Mouse (Mus musculus) 3134 (cell line): ENCODE results near the gene Zbtb20.

Source experiments
- DNase-seq: peaks from one replicate; pipeline ENCODE4 v3.0.0-alpha.2; 2011; ENCODE audit warnings: low spot score; ENCODE audit not compliant: insufficient read length; ENCODE audit errors: extremely low read depth

Zbtb20 gene

DNA sequence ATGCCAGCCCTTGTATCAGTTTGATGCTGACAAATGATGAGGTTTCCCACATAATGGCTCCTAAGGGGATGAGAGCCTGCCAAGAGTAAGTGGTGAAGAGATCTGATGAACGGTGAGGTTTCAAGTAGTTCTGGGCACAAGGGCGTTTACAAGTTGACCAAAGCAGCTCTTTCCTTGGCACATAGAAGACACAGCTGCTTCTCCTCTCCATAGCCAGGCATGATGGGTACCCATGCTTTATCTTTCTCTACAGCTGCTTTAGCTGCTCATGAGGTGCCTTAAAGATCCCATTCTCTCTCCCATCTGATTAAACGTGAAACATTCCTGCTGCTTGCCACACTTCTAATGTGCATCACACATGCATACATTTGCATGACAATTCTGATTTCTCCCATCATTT lies 595.4 kb downstream of the Zbtb20 start:
- no peak for DNase-seq

DNA sequence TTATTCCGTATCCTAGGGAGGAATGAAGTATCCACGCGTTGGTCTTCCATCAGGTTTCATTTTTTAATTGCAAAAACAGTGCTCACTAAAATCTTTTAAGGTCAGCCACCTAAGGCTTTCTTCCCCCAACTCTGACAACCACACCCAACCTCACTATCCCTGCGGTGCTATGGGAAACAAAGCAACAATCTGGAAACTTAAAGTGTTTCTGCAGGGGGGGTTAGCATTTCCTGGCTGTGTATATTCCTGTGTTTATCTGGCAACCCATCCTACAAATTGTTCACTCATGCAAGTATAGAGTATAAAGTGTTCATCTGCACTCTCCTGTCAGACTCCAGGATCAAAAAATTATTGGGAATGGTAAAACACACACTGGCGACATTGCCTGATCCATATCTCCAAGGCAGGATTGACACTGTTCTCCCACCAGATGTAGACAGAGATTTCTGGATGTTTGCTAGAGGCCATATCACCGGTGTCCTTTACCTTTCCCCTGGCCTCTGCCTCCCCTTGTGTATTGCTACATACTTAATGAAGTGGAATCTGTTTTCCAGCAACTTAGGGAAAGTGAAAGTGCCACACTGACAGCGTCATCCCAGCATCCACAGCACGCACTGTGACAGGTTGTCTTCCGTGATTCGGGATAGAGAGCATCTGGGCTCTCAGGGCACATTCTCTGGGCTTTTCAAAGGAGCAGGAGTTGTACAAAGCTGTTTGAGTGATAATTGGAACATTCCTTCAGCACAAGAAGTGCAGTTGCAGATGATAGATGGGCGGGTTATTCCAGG lies 599.5 kb downstream of the Zbtb20 start:
- DNase-seq: no peak

DNA sequence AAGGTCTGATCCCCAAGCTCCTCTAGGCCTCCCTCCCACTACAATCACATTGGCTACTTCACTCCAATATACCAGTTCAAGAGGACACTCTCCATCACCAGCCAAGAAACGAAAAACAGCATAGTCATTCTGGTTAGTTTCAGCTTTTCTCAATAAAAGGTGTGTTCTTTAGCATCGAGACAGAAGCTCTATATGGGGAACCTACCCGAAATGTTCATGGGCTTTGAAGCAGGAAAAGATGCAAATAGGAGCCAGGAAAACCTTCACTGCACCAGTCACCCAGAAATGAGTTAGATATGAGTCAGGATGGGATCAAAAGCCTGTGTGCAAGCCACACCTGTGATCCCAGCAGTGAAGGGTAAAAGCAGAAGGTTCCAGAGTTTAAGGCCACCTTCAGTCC lies 601.2 kb downstream of the Zbtb20 start:
- no peak for DNase-seq

DNA sequence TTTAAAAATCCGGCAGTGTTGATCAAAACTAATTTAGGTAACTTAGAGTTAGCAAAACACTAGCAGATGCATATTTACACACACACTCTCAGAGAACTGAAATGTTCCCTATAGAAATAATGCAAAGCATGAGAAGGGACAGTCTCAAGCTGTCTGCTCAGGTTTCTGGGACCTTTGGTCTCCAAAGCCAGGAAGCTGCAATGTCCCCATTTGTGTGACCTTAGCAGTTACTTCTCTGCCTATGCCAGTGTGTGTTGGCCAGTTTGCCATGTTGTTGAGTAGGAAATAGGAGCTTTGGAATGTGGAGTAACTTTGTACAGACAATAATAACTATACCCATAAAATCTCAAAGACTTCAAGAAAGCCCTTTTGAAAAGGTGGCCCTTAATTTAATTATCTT lies 602.7 kb downstream of the Zbtb20 start:
- no peak for DNase-seq

DNA sequence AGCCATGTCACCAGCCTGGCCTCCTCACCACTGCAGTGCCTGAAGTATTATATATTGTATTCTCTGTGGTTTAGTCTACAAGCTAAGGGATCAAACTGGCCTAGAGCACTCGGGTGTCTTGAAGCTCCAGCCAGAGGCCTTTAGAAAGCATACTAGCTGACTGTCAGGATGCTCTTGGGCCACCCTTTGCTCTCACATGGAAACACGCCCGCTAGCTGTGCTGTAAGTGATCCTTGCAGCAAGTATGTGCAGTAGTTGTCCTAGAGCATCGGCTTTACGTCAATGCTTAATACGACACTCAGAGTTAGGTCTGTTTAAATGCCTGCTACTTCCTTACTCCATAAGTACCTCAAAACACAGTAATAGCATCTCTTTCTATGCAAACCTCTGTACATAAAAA lies 604.9 kb downstream of the Zbtb20 start:
- DNase-seq: no peak

DNA sequence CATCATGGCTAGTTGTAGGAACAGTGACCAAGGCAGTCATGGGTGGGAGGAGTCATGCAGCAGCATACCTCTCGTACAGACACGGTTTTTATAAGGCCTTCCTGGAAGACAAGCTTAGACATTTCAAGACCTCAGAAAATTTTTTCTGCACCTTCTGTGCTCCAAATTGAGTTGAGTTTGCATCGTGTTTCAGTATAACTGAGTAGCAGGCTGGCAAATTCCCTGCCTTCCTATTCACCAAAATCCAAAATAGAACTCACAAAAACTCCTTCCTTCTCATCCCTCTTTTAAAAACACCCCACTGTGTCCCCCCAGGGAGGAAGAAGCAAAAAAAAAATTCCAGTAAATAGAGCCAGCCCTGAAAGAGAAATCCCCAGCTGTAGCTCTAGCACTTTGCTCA lies 606.4 kb downstream of the Zbtb20 start:
- no peak for DNase-seq

DNA sequence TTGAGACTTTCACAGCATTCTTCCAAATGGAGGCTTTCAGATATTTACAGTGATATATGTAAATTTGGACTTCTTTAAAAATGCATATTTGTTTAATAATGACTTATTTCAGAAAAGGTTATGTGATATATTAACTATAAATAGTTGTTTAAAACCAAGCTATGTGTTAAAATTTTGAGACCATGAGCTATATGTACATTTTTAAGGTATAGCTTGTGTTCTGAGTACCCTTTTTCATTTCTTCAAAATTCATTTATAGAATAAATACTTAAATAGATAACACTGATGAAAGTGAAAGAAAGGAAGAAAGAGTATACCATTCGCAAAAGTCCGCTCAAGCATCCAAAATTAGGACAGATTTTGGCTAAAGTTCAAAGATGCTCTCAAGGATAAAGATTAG lies 607.1 kb downstream of the Zbtb20 start:
- DNase-seq: no peak

DNA sequence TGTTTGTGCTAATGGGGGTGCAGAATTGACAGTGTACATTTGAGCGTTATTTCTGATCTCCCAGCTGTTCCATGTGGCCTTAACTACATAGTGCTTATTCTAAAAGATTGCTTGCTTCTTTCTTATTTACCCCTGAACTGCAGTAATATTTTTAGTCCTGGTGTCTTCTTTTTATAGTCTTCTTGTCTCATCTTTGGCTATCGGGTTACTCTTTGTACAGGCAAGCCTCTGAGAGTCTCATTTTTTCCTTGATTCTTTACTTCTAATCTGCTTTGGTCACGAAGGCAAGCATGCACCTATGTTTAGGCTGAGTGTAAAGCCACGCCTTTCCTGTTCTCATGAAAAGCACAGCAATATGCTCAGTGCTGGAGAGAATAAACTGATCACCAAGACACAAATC lies 608.7 kb downstream of the Zbtb20 start:
- DNase-seq: no peak

DNA sequence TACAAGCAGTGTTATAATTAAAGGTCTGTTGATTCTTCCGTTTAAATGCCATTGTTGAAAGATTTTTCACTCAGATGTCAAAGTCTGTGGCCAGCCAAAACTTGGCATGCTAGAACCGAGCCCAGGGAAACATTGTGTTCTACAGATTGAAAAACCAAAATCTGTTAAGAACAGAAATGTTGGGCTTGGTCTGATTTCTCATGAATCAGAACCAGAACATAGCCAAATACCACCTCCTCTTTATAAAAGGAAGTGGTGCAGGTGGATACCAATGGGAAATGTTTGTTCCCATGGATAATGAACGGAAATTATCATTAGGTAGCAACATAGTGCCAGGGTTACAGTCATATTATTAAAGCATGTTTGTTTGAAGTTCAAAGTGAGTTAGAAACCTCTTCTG lies 613.7 kb downstream of the Zbtb20 start:
- no peak for DNase-seq

DNA sequence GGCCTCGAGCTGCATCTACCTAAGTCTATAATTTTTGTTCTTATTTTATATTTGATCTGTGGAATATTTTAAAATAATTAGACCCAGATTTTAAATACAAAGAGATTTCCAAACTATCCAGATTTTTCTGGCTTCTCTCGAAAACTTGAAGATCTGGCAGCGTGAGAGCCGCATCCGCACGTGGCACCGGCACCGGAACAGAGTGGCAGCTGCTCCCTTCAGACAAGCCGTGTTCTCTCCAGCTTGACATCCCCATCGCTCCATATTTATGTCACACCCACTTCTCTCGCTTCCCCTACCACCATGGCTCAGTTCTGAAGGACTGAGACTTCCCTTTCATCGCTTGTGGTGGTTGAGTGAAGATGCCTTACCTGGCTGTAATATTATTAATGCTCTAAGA lies 614.3 kb downstream of the Zbtb20 start:
- no peak for DNase-seq

DNA sequence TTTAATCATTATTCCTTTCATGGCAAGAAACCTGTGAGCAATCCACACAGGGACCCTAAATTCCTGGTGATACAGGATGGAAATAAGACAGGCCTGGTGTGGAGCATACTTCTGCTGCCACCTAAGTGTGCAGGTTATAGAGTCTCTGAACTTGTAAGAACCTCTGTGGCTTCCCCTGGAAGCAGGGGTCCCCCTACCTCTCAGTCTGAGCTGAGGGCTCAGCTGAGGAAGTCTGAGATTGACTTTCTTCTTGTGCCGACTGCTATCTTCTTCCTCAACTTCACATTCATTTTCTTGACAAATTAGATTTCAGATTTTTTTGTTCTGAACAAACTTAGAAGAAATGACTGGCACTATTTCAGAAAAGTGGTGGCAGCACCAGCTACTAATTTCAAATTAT lies 617.2 kb downstream of the Zbtb20 start:
- no peak for DNase-seq

DNA sequence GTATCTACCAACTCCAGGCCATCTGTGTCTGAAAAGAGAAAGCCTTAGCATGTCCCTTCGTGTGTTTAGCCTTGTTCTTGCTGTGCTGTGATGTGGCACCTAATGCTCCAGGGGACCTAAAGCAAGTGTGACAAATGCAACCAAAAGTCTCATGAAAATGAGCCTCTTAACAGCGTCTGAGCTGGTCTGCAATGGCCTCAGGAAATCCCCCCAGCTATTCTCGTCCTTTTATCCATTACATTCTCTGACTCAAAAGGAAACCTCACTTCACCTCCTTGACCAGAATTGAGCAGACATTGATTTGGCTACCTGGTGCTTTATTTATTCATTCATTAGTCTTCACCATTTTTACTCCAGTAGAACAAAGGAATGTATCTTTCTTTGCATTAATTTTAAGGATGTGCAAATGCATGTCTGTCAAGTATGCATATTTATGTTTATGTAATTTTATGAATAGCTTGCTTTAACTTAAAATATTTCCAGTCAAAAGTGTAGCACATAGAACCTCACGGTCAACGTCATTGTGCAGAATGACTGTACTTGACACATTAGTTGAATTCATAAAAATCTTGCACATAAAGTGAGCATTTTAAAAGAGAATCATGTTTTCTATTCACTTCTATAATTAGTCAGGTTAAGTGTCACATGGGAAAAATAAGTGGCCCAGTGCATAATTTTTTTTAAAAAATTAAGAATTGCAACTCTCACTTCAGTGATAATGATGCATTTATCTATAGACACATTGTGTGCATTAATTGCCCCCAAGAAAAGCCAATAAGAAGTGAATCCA lies 618.1 kb downstream of the Zbtb20 start:
- DNase-seq: no peak

DNA sequence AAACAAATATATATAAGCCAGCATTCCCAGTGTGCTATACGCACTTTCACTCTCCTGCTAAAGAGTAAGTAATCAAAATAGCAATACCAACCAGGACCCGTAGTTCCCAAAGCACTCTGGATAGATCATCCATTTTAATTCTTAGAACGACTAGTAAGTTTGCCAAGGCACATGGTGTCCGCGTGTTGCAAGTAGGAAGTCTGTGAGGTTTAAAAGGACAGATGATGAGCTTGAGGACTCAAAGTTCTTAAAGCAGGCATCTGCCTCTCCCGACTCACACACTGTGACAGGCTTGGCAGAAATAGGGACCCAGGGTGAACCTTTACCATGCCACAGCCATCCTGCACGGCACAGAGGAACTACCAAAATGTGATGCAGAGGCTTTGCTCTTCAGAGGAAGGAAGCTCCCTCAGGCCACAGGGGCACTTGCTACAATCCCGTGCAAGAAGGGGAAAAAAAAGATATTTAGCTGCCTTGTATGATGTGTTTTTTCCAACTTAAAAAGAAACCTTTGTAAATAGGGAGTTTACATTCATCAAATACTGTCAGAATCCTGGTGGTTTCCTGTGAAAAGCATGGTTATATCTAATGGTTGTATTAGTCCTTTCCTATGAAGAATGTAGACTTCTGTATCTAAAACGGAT lies 619.6 kb downstream of the Zbtb20 start:
- no peak for DNase-seq

DNA sequence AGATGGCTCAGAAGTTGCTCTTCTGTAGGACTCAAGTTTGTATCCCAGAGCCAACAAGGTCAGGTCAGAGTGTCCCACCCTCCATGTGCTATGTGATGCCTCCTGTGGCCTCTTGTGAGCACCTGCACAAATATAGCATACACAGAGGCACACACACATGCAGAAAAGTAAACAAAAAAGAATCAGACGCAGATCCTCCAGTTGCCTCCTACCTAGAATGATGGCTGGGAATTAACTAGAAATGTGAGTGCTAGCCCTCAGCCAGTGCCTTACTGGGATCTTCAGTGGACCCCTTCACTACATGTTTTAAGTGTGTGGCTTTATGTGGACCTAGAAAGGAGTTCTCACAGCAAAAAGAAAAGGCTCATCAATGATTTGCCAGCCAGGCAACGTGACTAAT lies 621.4 kb downstream of the Zbtb20 start:
- DNase-seq: no peak

DNA sequence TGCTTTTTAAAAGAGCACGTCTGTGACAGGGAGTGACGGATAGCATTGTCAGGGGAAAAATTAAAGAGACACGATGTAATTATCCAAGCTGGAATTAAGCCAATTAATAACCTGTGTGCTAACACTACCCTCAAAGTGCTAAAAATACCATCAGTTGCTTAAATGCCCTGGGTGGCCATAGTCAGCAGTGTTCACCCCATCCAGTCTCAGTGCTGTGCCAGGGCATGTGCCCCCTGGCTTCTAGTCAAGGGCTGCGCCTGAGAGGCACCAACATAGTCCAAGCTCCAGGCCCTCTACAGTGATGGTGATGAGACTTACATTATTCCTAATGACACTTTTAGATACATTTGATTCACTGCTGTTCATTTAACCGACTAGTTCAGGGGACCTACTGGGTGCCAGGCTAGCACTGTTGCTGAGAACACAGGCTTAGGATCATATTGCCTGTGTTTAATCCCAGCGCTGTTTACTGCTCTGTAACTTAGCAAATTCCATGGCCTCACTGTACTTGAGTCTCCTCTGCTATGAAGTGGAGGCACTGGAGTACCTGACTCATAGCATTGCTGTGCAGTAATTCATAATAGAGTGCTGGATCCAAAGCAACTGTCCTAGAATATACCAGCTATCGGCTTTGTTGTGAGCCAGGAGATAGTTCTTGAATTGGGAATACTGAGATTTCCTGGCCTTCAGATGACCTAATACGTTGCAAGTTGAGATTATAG lies 624.6 kb downstream of the Zbtb20 start:
- DNase-seq: no peak

DNA sequence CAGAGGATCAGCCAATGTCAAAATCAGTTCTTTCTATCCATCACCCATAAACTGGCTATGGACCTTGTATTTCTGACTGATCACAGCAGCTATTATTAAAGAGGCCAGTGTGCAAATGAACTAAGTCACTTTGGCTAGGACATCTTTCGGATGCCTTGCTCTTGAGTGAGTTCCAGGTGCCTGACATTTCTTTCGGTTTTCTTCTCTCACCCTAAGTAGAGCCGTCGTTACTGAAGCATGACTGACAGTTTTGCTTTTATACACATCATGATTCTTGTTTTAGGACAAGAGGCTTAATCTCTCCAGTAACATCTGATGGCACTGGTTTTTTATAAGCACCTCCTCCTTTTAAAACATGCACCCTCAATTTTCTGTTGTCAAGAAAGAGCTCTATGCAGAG lies 625.6 kb downstream of the Zbtb20 start:
- DNase-seq: no peak

DNA sequence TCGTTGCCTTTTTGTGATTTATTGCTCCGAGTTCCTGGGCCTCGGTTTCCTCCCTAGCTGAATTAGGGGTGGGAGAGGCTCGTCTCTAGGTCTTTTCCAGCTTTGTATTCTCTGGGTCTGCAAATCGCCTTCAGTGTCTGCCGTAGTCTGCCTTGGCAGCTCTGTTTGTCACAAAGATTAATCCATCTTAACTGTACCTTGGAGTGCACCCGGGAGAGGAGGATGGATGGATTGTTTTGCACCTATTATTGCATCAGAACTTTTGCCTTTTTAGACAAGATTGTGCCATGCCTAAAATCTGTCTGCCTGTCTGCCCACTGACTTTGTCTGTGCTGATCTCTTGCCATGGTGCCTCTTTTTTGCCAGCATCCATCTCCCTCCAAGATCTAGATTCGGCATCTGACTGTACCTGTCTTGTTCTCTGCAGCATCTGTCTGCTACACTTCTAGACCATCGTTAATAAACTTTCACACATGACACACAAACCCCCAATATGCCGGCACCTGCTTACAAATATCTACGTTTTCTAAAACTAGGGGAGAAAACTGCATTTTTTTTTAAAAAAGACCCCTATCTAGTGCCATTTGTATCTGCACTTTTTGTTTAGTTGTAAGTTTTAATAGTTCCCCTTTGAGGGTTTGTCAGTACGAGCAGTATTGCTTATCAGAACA lies 626.8 kb downstream of the Zbtb20 start:
- DNase-seq: no peak

DNA sequence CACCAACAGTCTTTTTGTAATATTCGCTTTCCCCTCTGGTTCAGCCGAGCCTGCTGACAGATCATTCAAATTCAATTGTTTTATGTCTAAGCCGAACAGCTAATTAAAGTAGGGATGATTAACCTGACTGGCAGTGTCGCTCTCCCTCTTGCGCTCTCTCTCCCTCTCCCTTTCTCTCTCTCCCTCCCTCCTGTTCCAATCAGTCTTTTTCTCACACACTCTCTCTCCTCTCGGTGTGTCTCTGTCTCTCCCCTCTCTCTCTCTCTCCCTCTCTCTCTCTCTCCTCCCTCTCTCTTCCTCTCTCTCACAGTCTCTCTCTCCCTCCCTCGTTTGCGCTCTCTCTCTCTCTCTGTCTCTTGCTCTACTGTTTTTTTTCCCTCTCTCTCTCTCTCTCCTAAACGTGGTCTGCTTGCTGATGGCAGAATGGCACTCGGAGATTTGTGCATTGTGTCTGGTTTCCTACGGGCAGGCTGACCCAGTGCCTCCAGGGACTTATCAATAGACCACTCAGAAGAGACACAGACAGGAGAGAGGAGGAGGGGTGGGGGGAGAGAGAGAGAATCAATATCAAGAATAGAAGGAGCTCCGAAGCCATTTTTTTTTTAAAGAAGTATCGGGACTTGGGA lies 627.4 kb downstream of the Zbtb20 start:
- no peak for DNase-seq

DNA sequence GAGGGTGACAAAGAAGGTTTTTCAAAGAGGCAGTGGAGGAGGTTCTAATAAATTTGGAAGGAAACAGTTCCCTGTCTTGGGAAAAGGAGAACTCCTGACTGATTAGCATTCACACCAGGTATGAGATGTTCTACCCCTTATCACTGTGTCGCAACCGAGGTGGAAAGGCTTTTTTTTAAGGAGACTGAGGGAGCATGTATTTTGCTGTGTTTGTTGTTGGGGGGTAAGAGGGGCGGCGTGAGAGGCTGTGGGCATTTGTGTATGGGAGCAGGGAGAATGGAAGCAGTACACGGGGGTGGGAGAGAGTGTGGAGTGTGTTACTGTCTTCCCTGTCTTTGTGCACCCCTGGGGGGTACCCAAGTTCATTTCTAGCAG lies 627.9 kb downstream of the Zbtb20 start:
- no peak for DNase-seq

DNA sequence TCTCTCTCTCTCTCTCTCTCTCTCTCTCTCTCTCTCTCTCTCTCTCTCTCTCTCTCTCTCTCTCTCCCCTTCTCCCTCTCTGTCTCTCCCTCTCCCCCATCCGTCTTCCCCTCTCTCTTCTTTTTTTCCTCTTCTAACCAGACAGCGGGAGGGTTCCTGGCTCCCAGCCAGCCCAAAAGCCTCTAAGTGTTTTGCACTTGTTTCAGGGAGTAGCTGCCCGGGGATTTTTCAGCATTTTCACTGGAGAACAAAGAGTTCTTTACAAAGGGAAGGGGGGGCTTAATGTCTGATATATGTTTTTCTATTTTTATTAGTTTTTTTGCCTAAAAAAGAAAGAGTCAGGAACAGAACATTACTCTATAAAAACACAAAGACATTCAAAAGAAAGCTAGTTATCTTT lies 628.5 kb downstream of the Zbtb20 start:
- peak; percentile 23 for DNase-seq
